Mouse (Mus musculus): Measurements from ENCODE around the gene Ehmt2. TPM values are rescaled to one million over a fixed set of nuclear protein-coding genes. Genes with fewer than 3 reads are reported as not detected.
A peak's percentile ranks its signal among the peaks of the same experiment; 100 is the strongest.

The Ehmt2 gene
- polyA plus RNA-seq, 1 experiment from 2014 or later = 103 TPM

DNA sequence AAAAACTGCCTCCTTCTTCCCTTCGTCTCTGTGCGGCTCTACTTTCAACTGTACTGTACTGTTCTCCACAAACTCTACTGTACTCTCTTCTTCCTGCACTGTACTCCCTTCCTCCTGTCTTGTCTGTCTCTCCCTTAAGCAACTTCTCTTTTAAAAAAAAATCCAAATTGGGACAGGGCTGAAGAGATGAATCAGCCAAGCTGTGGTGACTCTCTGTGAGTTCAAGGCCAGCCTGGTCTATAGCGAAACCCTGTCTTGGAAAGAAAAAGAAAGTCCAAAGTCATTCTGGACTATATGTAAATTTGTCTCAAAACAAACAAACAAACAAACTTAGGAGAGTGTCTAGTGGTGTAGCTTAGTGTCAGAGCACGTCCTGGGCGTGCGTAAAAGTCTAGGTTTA, 23.9 kb upstream of the Ehmt2 start:
- Histone ChIP-seq H3K27me3 (peaks cover 3% of the 10 kb centered on the region; the same call in 1 of the 2 replicates), H3K4me2 (replicated peaks) (no peak overlapping the region), H3K27ac (no peak overlapping the region), H3K9me3 (no peaks in the 10 kb centered on the region), H3K36me3 (no peaks in the 10 kb centered on the region), H3K4me3 (no peak overlapping the region), H3K4me1 (0 out of 2 replicates have a peak, but pooled peaks cover 2% of the 10 kb centered on the region), H3K9ac (no peak overlapping the region)
- ATAC-seq (ENCODE audit: low FRiP score, low read depth) = no peak
- WGBS = 86% methylated on average over 6 of the region's 6 CpGs

DNA sequence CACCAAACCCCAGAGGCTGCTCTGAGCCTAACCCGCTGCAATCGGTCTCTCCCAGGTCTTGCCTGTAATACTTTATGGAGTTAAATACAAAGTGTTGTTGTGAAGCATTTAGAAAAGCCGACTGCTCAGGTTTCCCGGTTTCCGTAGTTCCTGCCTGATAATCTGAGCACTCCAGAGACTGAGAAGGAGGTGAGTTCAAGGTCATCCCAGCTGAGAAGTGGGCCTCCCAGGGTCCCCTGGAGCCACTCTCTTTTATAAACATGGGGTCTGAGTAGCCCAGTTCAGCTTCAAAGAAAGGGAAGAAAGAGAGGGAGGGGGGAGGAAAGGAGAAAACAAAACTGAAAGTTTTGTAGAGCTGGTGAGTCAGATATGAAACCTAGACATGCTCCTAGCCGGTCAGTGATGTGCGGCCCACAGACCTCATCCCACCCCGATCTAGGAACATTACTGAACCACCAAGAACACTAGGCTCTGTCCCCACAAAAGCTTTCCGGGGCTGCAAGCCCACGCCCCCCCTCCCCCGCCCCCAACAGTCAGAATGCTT, 18.9 kb upstream of the Ehmt2 start, which contains the start of gene Zbtb12:
Gene Zbtb12 (plus strand): TSS at position 148 of the 544 bp plus-strand sequence.
- H3K4me3 ChIP-seq = no peak within 1 kb of the TSS
- ATAC-seq (ENCODE audit: low FRiP score, low read depth) = no peak
- no peak within 1 kb of the TSS; the same call in 1 of the 2 replicates for H3K9ac ChIP-seq
- WGBS = 53% methylated on average over 11 of the region's 11 CpGs
- no peaks in the 10 kb centered on the region for H3K36me3 ChIP-seq
- peaks cover 16% of the 10 kb centered on the region for H3K27me3 ChIP-seq
- H3K27ac ChIP-seq = no peak within 1 kb of the TSS
- no peak within 1 kb of the TSS for H3K4me2 ChIP-seq (replicated peaks)
- H3K4me1 ChIP-seq = 0 out of 2 replicates have a peak, but pooled peaks cover 4% of the 10 kb centered on the region
- H3K9me3 ChIP-seq = no peaks in the 10 kb centered on the region

DNA sequence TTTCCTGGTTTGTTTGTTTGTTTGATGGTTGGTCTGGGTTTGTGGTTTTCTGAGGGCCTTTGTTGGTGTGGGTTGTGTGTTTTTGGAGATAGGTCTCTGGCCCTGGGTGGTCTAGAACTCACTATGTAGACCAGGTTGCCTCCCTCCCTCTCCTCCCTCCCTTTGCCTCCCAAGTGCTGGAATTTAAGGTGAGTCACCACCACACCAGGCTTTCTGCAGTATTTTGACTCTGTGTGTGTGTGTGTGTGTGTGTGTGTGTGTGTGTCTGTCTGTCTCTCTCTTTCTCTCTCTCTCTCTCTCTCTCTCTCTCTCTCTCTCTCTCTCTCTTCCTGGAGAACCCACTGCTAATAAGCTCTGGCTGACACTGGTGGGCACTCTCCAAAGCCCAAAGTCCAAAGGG, 17.1 kb upstream of the Ehmt2 start:
- Histone ChIP-seq H3K27me3 (peaks cover 16% of the 10 kb centered on the region), H3K27ac (no peak overlapping the region), H3K9ac (no peak overlapping the region), H3K4me1 (0 out of 2 replicates have a peak, but pooled peaks cover 4% of the 10 kb centered on the region), H3K4me2 (replicated peaks) (no peak overlapping the region), H3K4me3 (no peak overlapping the region), H3K9me3 (no peaks in the 10 kb centered on the region), H3K36me3 (no peaks in the 10 kb centered on the region)
- no peak for ATAC-seq (ENCODE audit: low FRiP score, low read depth)

DNA sequence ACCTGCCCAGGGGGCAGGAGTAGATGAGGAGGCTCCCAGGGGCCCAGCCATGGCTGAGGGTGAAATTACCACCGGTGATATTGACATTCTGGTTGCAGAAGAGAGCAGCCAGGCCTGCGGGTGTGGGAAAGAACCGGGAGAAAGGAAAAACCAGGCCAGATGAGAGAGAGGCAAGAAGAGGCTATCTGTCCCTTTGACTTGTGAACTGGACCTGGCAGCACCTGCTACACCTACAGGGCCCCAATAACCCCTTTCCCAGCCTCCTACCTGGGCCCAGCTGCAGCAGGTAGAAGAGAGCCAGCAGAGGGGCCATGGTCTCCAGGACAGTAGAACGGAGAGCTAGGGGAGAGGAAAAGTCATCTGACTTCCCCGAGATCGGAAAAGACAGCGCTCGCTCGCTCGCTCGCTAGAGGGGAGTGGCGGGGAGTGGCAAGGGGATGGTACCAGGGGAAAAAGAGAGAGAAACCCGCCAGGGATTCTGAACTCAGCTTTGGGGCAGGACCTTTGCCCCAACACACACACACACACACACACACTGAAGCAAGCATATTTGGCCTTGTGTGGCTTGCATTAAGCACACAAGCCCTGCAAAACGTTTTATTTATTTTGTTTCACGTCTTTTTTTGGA, 16.5 kb upstream of the Ehmt2 start, which contains the start of gene Gm20547:
Gene Gm20547 (minus strand): TSS at position 360 of the 628 bp plus-strand sequence.
- peaks cover 16% of the 10 kb centered on the region for H3K27me3 ChIP-seq
- H3K4me2 ChIP-seq (replicated peaks) = peak within 1 kb of the TSS; percentile 14; the same call in 1 of the 2 replicates
- WGBS = 9% methylated on average over 15 of the region's 15 CpGs
- no peak within 1 kb of the TSS for H3K4me3 ChIP-seq
- H3K9ac ChIP-seq = peak within 1 kb of the TSS; percentile 35; the same call in 1 of the 2 replicates
- no peaks in the 10 kb centered on the region for H3K36me3 ChIP-seq
- no peak within 1 kb of the TSS; the same call in 1 of the 2 replicates for H3K27ac ChIP-seq
- ATAC-seq (ENCODE audit: low FRiP score, low read depth) = no peak
- H3K4me1 ChIP-seq = 0 out of 2 replicates have a peak, but pooled peaks cover 4% of the 10 kb centered on the region
- H3K9me3 ChIP-seq = no peaks in the 10 kb centered on the region

DNA sequence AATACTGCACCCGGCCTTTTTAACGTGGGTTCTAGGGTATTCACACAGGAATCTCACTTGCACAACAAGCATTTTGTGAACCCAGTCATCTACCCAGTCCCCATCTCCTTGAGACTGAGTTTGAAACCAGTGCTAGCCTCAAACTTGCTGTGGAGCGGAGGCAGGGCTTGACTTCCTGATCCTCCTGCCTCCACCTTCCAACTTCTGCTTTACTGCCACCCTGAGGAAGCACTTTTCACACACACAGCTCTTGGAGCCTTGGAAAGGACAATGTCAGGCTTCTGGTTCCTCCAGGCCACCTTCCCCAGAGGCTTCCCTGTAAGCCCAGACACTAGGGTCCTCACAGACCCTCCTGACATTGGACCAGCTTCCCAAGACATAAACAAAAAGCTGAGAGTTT, 14.9 kb upstream of the Ehmt2 start:
- Histone ChIP-seq H3K27ac (no peak overlapping the region; the same call in 1 of the 2 replicates), H3K9ac (no peak overlapping the region), H3K4me3 (no peak overlapping the region), H3K36me3 (no peaks in the 10 kb centered on the region), H3K9me3 (no peaks in the 10 kb centered on the region), H3K27me3 (peaks cover 16% of the 10 kb centered on the region), H3K4me2 (replicated peaks) (no peak overlapping the region), H3K4me1 (0 out of 2 replicates have a peak, but pooled peaks cover 4% of the 10 kb centered on the region)
- no peak for ATAC-seq (ENCODE audit: low FRiP score, low read depth)
- WGBS = 69% methylated on average over 3 of the region's 3 CpGs

DNA sequence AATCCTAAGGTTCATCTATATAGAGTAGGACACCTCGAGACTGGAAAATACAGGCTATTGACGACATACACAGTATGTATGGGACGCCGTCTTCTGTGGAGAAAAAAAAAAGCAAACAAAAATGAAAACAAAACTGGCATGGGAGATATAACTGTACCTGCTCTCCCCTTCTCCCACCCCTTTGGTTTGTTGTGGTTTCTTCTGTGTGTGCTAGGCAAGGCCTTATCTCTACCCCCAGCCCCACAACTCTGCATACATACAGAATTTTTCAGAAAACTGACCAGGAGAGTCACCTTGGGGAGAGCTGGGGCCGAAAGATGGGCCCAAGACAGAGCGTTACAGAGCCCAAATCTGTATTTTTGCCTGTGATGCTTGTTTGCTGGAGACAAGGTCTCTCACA, 13.6 kb upstream of the Ehmt2 start:
- H3K9ac ChIP-seq = no peak overlapping the region
- no peak for ATAC-seq (ENCODE audit: low FRiP score, low read depth)
- no peaks in the 10 kb centered on the region for H3K4me1 ChIP-seq
- 89% methylated on average over 6 of the region's 6 CpGs for WGBS
- H3K27me3 ChIP-seq = peaks cover 16% of the 10 kb centered on the region
- no peak overlapping the region for H3K27ac ChIP-seq
- no peaks in the 10 kb centered on the region for H3K9me3 ChIP-seq
- no peak overlapping the region for H3K4me3 ChIP-seq
- no peak overlapping the region for H3K4me2 ChIP-seq (replicated peaks)
- no peaks in the 10 kb centered on the region for H3K36me3 ChIP-seq

DNA sequence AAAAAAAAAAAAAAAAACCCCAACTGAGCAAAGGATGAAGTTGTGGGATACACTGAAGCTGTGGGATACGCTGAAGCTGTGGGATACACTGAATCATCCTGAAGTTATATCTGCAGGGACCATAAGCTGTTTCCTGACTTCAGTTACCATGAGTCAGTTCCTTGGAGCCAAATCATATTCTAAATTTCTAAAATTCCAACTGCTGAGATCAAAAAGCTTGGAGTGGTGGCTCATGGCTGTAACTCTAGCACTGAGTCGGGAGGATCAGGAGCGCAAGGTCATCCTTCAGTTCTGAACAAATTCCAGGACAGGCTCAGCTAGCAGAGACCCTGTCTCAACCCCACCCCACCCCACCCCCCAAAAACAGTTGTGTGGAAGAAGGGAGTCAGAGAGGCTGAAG, 12.7 kb upstream of the Ehmt2 start:
- Histone ChIP-seq H3K27ac (no peak overlapping the region), H3K4me2 (replicated peaks) (no peak overlapping the region), H3K36me3 (no peaks in the 10 kb centered on the region), H3K4me3 (no peak overlapping the region), H3K27me3 (peaks cover 13% of the 10 kb centered on the region), H3K4me1 (no peaks in the 10 kb centered on the region), H3K9ac (no peak overlapping the region), H3K9me3 (no peaks in the 10 kb centered on the region)
- 73% methylated on average over 3 of the region's 3 CpGs for WGBS
- ATAC-seq (ENCODE audit: low FRiP score, low read depth) = no peak

DNA sequence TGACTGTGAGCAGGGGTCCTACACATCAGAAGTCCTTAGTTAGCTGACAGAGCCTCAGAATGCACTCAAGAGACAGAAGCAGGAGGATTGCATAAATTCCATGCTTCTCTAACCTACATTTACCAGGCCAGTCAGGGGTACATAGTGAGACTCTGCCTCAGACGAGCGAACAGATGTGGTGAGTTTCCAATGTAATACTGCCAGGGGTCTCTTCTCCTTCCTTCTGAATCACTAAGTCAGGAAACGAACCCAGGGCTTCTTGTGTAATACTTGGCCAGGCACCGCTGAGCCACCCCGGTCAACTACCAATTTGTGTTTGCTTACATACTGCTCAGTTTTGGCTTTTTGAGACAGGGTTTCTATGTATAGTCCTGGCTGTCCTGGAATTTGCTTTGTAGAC, 10.3 kb upstream of the Ehmt2 start:
- Histone ChIP-seq H3K27ac (no peak overlapping the region), H3K9me3 (no peaks in the 10 kb centered on the region), H3K4me2 (replicated peaks) (no peak overlapping the region), H3K36me3 (no peaks in the 10 kb centered on the region), H3K4me3 (no peak overlapping the region), H3K27me3 (no peaks in the 10 kb centered on the region), H3K9ac (no peak overlapping the region), H3K4me1 (no peaks in the 10 kb centered on the region)
- no peak for ATAC-seq (ENCODE audit: low FRiP score, low read depth)
- 87% methylated on average over 5 of the region's 5 CpGs for WGBS

DNA sequence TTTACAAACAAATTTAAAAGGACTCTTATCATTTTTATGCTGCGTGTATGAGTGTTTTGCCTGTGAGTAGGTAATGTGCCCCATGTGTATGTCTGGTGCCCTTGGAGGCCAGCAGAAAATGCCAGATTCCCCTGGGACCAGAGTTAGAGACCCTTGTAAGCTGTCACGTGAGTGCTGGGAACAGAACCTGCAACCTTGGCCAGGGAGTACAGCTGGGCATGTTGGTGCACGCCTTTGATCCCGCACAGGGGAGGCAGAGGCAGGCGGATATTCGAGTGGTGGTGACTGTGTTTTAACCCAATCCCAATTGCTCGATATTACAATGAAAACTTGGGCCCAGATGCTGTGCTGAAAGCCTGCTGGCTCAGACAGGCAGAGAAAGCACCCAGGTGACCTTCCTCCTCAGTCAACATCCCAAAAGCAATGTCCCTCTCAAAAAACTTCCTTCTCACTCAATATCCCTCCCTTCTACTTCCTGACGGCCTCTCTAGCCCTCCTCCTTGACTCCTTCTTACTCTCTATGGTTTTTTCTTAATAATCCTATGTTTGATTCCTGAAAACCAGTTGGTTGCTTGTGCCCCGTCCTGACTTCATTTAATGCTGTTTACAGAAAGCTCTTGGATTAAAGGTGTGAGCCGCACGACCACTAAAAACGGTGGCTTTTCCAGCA, 8.1 kb upstream of the Ehmt2 start:
- Histone ChIP-seq H3K36me3 (no peaks in the 10 kb centered on the region), H3K4me3 (no peak overlapping the region), H3K9ac (no peak overlapping the region), H3K27ac (no peak overlapping the region), H3K4me1 (peaks cover 7% of the 10 kb centered on the region), H3K27me3 (no peaks in the 10 kb centered on the region), H3K9me3 (no peaks in the 10 kb centered on the region), H3K4me2 (replicated peaks) (no peak overlapping the region)
- ATAC-seq (ENCODE audit: low FRiP score, low read depth) = no peak
- WGBS = 81% methylated on average over 12 of the region's 12 CpGs

DNA sequence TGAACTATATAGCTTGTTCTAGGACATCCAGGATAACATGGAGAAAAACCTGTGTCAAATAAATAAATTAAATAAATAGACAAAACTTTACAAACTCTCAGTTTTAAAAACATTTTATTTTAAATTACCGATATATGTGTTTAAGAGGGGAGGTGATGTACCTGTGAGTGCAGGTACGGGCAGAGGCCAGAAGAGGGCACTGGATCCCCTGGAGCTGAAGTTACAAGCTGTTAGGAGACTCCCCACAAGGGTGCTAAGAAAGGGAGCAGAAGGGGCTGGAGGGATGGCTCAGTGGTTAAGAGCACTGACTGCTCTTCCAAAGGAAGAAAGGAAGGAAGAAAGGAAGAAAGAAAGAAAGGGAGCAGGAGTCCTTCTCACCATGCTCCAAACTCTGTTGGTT, 6.9 kb upstream of the Ehmt2 start:
- Histone ChIP-seq H3K4me1 (peaks cover 19% of the 10 kb centered on the region), H3K36me3 (peaks cover 8% of the 10 kb centered on the region), H3K27me3 (no peaks in the 10 kb centered on the region), H3K4me2 (replicated peaks) (no peak overlapping the region), H3K9me3 (no peaks in the 10 kb centered on the region), H3K9ac (no peak overlapping the region), H3K27ac (no peak overlapping the region), H3K4me3 (no peak overlapping the region)
- 98% methylated on average over 2 of the region's 2 CpGs for WGBS
- no peak for ATAC-seq (ENCODE audit: low FRiP score, low read depth)

DNA sequence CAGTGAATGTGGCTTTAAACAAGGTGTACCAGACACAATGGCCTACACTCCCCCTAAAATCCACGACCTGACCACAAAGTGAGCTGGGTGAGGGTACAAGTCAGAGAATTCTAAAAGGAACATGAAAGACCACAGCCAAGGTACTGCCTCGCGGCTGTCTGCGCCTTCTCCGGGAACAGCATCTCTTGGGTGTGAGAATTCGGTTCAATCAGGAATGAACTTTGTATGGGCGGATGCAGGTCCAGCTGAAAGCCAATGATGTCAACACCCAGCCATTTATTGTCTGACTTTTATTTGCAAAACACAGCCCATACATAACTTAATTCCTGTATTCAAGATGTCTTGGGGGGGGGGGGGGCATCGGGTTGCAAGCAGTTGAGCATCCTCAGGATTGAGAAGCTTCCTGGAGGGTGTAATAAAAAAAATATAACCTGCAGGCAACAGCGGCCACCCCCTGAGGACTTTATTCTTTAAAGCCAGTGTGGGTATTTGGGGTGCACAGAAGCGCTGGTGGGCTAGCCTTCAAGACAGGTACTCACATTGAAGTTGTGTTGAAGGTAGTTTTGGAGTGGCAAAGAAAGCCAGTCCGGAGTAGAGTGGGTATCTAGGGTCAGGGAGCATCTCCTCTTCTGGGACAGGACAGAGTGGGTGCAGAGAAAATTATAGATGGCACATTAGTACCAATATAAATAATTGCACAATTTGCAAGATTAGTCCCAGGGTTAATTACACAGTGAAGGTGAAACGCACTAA, 5.0 kb upstream of the Ehmt2 start:
- peak overlapping the region; percentile 56; the same call in 1 of the 2 replicates for H3K27ac ChIP-seq
- ATAC-seq (ENCODE audit: low FRiP score, low read depth) = no peak
- no peaks in the 10 kb centered on the region for H3K27me3 ChIP-seq
- H3K4me3 ChIP-seq = peak overlapping the region; percentile 77
- H3K36me3 ChIP-seq = peaks cover 9% of the 10 kb centered on the region
- no peaks in the 10 kb centered on the region for H3K9me3 ChIP-seq
- H3K4me2 ChIP-seq (replicated peaks) = peak overlapping the region; percentile 89
- H3K4me1 ChIP-seq = peaks cover 31% of the 10 kb centered on the region
- H3K9ac ChIP-seq = peak overlapping the region; percentile 53; the same call in 1 of the 2 replicates
- WGBS = 72% methylated on average over 12 of the region's 12 CpGs
